ENCODE assay signal across 9 mouse cellular contexts in the genomic region with DNA sequence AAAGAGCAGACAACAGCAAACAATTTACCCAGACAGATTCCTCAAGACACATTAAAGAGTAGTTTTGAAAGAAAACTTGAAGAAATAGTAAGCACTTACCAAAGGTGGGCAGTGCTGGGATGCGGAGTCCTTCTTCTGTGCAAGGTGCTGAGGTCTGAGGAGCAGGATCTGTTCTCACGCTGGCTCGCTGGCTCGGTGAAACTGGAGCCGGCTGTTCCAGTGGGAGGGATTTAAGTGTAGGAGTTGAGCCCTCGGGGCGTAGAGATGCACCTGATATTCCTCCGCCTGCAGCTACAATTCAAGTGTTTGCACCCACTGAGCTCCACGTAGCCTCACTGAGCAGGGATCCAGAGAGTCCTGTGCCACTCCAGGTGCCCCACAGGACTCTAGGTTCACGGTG. TPM values are rescaled to one million over a fixed set of nuclear protein-coding genes. Genes with fewer than 3 reads are reported as not detected.
A peak's percentile ranks its signal among the peaks of the same experiment; 100 is the strongest.
DNase-seq lines count a peak whose midpoint lies in the region; ATAC-seq and TF ChIP-seq lines count a peak whose summit lies in the region.
"Had no signal": no experiment of that assay in that cellular context is flagged by ENCODE, and none has a peak within 500 bp of the region (broad histone marks: within the 10 kb centered on the region; RNA-seq: fewer than 3 reads in every experiment).

A gene (minus strand): TSS at position 203 of the 400 bp plus-strand sequence.

- 45% methylated on average over 10 of the region's 10 CpGs for WGBS in hindbrain, embryonic 11.5 days
- WGBS in hindbrain, embryonic 13.5 days: 62% methylated on average over 10 of the region's 10 CpGs
- WGBS in kidney, adult 2 months: 51% methylated on average over 10 of the region's 10 CpGs

- TF ChIP-seq CTCF in kidney, adult 2 months (conservative IDR thresholded peaks at IDR 0.05; ENCODE audit: insufficient read depth, insufficient read length, low read depth, low read length): no peak

- DNase-seq in hindbrain, embryonic 11.5 days (ENCODE audit: low spot score): peak; percentile 5
- peak; percentile 85 for DNase-seq in ZHBTc4 (ENCODE audit: low read depth, low spot score)
- DNase-seq in kidney, adult 2 months: peak; percentile 62
- DNase-seq in lung, postnatal 25 days (ENCODE audit: low spot score): peak; percentile 10
- DNase-seq in thymus, postnatal 36 days: no peak
- DNase-seq in layer of hippocampus, postnatal 25 days (ENCODE audit: extremely low spot score in 1 of 2, low spot score in 1 of 2): no peak
- DNase-seq: layer of hippocampus, postnatal 36 days had no signal

- H3K27ac ChIP-seq in hindbrain, embryonic 11.5 days (ENCODE audit: low read depth, low read length): no peak within 1 kb of the TSS
- H3K27ac ChIP-seq in hindbrain, embryonic 13.5 days: no peak within 1 kb of the TSS
- peak within 1 kb of the TSS; percentile 91 for H3K27ac ChIP-seq in kidney, adult 2 months (ENCODE audit: insufficient read depth, low read depth, low read length)

- ATAC-seq in hindbrain, embryonic 11.5 days (ENCODE audit: low FRiP score): no peak
- ATAC-seq in hindbrain, embryonic 13.5 days (ENCODE audit: low FRiP score): no peak
- no peak for ATAC-seq in monocyte, adult 5-6 weeks (replicated peaks; ENCODE audit: insufficient number of reproducible peaks, low FRiP score, low TSS enrichment, poor library complexity, severe bottlenecking)

- no peak within 1 kb of the TSS for H3K9ac ChIP-seq in hindbrain, embryonic 11.5 days (ENCODE audit: low read depth, low read length)
- H3K9ac ChIP-seq in hindbrain, embryonic 13.5 days: no peak within 1 kb of the TSS

- H3K36me3 ChIP-seq in hindbrain, embryonic 11.5 days (ENCODE audit: control insufficient read depth, insufficient read depth, low read length): no peaks in the 10 kb centered on the region
- 0 out of 2 replicates have a peak, but pooled peaks cover 2% of the 10 kb centered on the region for H3K36me3 ChIP-seq in hindbrain, embryonic 13.5 days
- H3K36me3 ChIP-seq in kidney, adult 2 months (ENCODE audit: control insufficient read depth, insufficient read depth, low read length): no peaks in the 10 kb centered on the region

- no peaks in the 10 kb centered on the region for H3K27me3 ChIP-seq in hindbrain, embryonic 11.5 days (ENCODE audit: control insufficient read depth, insufficient read depth, low read length)
- no peaks in the 10 kb centered on the region for H3K27me3 ChIP-seq in hindbrain, embryonic 13.5 days
- H3K27me3 ChIP-seq in kidney, adult 2 months (replicated peaks; ENCODE audit: control insufficient read depth, insufficient read depth, low read length): no peaks in the 10 kb centered on the region

- no peaks in the 10 kb centered on the region for H3K4me1 ChIP-seq in hindbrain, embryonic 11.5 days (replicated peaks; ENCODE audit: control insufficient read depth, insufficient read depth, low read length)
- peaks cover 14% of the 10 kb centered on the region for H3K4me1 ChIP-seq in hindbrain, embryonic 13.5 days (replicated peaks)
- H3K4me1 ChIP-seq in kidney, adult 2 months (ENCODE audit: control insufficient read depth, insufficient read depth, low read length): peaks cover 17% of the 10 kb centered on the region; the same call in 1 of the 2 replicates

- no peak within 1 kb of the TSS for H3K4me3 ChIP-seq in hindbrain, embryonic 11.5 days (ENCODE audit: low read depth, low read length)
- no peak within 1 kb of the TSS for H3K4me3 ChIP-seq in hindbrain, embryonic 13.5 days
- H3K4me3 ChIP-seq in kidney, adult 2 months (ENCODE audit: insufficient read depth, low read depth, low read length): peak within 1 kb of the TSS; percentile 27; the same call in 1 of the 2 replicates

- H3K4me2 ChIP-seq in hindbrain, embryonic 11.5 days (replicated peaks; ENCODE audit: low read depth, low read length): no peak within 1 kb of the TSS
- H3K4me2 ChIP-seq in hindbrain, embryonic 13.5 days: no peak within 1 kb of the TSS

- TF ChIP-seq POLR2A in kidney, adult 2 months (IDR thresholded peaks at IDR 0.05; ENCODE audit: low read depth, low read length): no peak

- no peaks in the 10 kb centered on the region for H3K9me3 ChIP-seq in hindbrain, embryonic 11.5 days (ENCODE audit: control insufficient read depth, low read length)
- no peaks in the 10 kb centered on the region for H3K9me3 ChIP-seq in hindbrain, embryonic 13.5 days

RNA-seq across cellular contexts. Expression of the gene that starts here (rescaled TPM):
- polyA plus RNA-seq in hindbrain, embryonic 11.5 days (2014; fragmentation: Nextera tagmentation; extraction: Ambion mirVana): 0.46 and 0.79 TPM in 2 replicates
- 0.44 and 0.71 TPM in 2 replicates for polyA plus RNA-seq in hindbrain, embryonic 13.5 days (2015; fragmentation: Nextera tagmentation; extraction: Ambion mirVana)
- 3.0 and 3.3 TPM in 2 replicates for polyA plus RNA-seq in kidney, adult 2 months (2012; rRNA removed)
- total RNA-seq in monocyte, adult 5-6 weeks (2017): 0.19 TPM in 1 of 3 replicates, not detected in the others
- under 1 TPM; 0.14 to 0.22 TPM for total RNA-seq in layer of hippocampus, postnatal 25 days (2021)

Comparison
In these comparisons a context has a peak if more than half of its experiments do, and no peak if none do; other contexts are left out.
1. Peak in DNase-seq in hindbrain, embryonic 11.5 days; RNA of the gene not detected or under 1 TPM.
2. DNase-seq: peak in ZHBTc4 (single experiment), kidney, adult 2 months (single experiment) and lung, postnatal 25 days (single experiment); none in thymus, postnatal 36 days (0 of 2) and layer of hippocampus, postnatal 25 days (0 of 2).